Mouse (Mus musculus) lung, postnatal 0 days (tissue): ENCODE results near the gene Fam172a.

ENCODE experiments used
- CTCF ChIP-seq: IDR thresholded peaks from 2 replicates; pipeline ENCODE4 v1.5.1; 2016; ENCODE audit warnings: antibody characterized with exemption, mild to moderate bottlenecking
- EP300 ChIP-seq: IDR thresholded peaks from 2 replicates; pipeline ENCODE4 v1.6.1; 2016; ENCODE audit warnings: antibody characterized with exemption, mild to moderate bottlenecking, control low read depth

DNA sequence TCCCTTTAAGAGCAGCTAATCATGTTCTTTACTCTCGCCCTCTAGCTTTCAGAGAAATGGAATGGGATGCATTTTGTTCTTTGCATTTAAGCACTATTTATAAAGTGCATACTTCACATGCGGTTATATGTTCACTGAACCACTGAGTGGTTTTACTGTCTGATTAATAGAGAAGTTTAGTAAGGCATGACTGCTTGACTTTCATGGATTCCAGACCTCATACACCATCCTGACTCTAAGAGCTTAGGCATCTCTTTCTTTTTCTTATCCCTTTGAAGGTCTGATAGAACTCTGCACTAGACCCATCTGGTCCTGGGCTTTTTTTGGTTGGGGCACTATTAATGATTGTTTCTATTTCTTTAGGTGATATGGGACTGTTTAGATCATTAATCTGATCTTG is 75.8 kb downstream of the Fam172a start:
- TF ChIP-seq CTCF (no peak), EP300 (no peak)
